ENCODE assay signal across 15 mouse cellular contexts in the genomic region with DNA sequence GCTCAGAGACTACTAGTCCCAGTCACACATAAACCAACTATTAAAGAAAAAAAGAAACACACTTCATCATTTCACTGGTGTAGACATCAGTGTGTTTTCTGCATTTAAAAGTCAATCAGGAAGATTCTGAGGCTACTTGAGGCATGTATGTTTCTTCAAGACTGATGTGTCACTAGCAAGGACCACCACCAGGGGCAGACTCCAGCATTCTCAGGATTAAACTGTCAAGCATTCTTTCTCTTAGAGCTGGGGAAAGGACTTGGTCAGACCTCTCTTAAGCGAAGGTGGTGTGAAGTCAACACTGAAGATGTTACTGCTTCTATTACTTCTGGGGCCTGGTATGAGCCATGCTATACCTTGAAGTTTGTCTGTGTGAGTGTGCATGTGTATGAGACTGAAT.
DNase-seq lines count a peak whose midpoint lies in the region; ATAC-seq and TF ChIP-seq lines count a peak whose summit lies in the region.
"Had no signal": no experiment of that assay in that cellular context is flagged by ENCODE, and none has a peak within 500 bp of the region (broad histone marks: within the 10 kb centered on the region; RNA-seq: fewer than 3 reads in every experiment).

No protein-coding gene starts in this region.

- 0 out of 2 replicates have a peak, but pooled peaks have one; percentile 36 for ATAC-seq in common myeloid progenitor, adult 5-6 weeks (replicated peaks; ENCODE audit: low read depth, poor library complexity, severe bottlenecking)
- ATAC-seq: forebrain, embryonic 14.5 days had no signal

- no peak overlapping the region; the same call in 1 of the 2 replicates for H3K27ac ChIP-seq in thymus, adult 2 months (ENCODE audit: control insufficient read depth, insufficient read depth, low read length)
- H3K27ac ChIP-seq: embryonic facial prominence, embryonic 15.5 days; stomach, embryonic 15.5 days had no signal

- TF ChIP-seq POLR2A in thymus, adult 2 months (IDR thresholded peaks at IDR 0.05; ENCODE audit: control insufficient read depth, extremely low read depth, insufficient read depth, low read length, poor library complexity) = no peak

- peaks cover 12% of the 10 kb centered on the region for H3K4me1 ChIP-seq in thymus, adult 2 months (replicated peaks; ENCODE audit: control insufficient read depth, insufficient read depth, low read length)
- H3K4me1 ChIP-seq: embryonic facial prominence, embryonic 15.5 days; stomach, embryonic 15.5 days had no signal

- TF ChIP-seq CTCF in thymus, adult 2 months (IDR thresholded peaks at IDR 0.05; ENCODE audit: borderline replicate concordance, control insufficient read depth, extremely low read depth, insufficient read depth, low read length, poor library complexity) = no peak

- WGBS in thymus, adult 2 months = 82% methylated on average over 1 of the region's 1 CpGs

- no peaks in the 10 kb centered on the region for H3K27me3 ChIP-seq in thymus, adult 2 months (ENCODE audit: control insufficient read depth, insufficient read depth, low read length)
- H3K27me3 ChIP-seq: embryonic facial prominence, embryonic 15.5 days; stomach, embryonic 15.5 days had no signal

- H3K4me3 ChIP-seq in thymus, adult 2 months (ENCODE audit: control insufficient read depth, insufficient read depth, low read length) = no peak overlapping the region
- H3K4me3 ChIP-seq: embryonic facial prominence, embryonic 15.5 days; myocyte; stomach, embryonic 15.5 days had no signal

- DNase-seq in 416B (ENCODE audit: low read depth) = peak; percentile 39
- peak; percentile 58 for DNase-seq in CD4-positive, CD25-positive, alpha-beta regulatory T cell, adult 2 months (ENCODE audit: low read depth, low spot score)
- DNase-seq in thymus, adult 2 months = peak; percentile 49
- no peak for DNase-seq in kidney, postnatal 36 days
- no peak for DNase-seq in cerebellum, adult 9-11 months
- no peak for DNase-seq in ovary, adult 18-20 months (ENCODE audit: low spot score)
- DNase-seq: cerebellum, adult 11-12 months; heart, adult 18-20 months; heart, postnatal 14 days; kidney, adult 18-20 months had no signal

- no peaks in the 10 kb centered on the region for H3K36me3 ChIP-seq in thymus, adult 2 months (ENCODE audit: control insufficient read depth, insufficient read depth, low read length)
- H3K36me3 ChIP-seq: embryonic facial prominence, embryonic 15.5 days; stomach, embryonic 15.5 days had no signal

Comparison
In these comparisons a context has a peak if more than half of its experiments do, and no peak if none do; other contexts are left out.
1. DNase-seq: peak in 416B (single experiment), CD4-positive, CD25-positive, alpha-beta regulatory T cell, adult 2 months (single experiment) and thymus, adult 2 months (single experiment); none in kidney, postnatal 36 days (0 of 2), cerebellum, adult 9-11 months (single experiment) and ovary, adult 18-20 months (single experiment).